Mouse (Mus musculus) thymus, postnatal 14 days (tissue): ENCODE measurements around the gene Orm1.
A peak's percentile ranks its signal among the peaks of the same experiment; 100 is the strongest.

ENCODE experiments used
- DNase-seq: peaks from one replicate; pipeline ENCODE4 v3.0.0; 2021

The Orm1 gene

DNA sequence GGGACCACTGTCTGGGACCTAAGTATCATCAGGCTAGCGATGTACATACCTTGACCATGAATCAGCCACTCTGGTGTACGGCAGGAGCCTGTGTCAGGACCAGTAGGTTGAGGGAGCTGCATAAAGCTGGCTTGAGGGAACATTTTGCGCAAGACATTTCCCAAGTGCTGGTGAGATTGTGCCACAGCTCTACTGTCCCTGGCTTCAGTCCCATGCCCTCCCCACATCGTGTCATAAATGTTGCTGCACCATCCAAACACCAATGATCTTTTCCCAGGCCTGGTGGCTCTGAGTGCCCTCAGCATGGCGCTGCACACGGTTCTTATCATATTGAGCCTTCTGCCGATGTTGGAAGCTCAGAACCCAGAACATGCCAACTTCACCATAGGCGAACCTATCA is at the start of gene Orm1:
Gene Orm1, plus strand, starts transcription at position 266 of the 400 bp plus-strand sequence.
- DNase-seq, result no peak

DNA sequence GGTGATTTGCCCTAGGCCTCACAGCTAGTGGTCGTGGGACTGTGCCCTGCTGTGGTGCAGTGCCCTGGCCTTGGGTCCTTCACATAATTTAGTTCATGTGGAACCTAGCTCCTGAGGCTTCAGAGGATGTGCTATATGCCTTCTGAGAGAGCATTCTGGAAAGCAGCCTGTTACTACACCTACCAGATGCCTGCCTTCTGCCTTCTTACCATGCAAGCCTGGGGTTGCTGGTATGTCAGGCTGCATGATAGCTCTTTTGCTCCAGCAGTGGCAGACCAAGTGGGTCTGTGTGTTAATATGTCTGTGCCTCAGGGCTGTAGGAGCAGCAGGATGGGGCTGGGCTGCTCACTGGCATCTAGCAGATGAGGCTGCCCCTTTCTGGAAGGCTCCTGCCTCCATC is 48.7 kb upstream of the Orm1 start:
- DNase-seq, result no peak

DNA sequence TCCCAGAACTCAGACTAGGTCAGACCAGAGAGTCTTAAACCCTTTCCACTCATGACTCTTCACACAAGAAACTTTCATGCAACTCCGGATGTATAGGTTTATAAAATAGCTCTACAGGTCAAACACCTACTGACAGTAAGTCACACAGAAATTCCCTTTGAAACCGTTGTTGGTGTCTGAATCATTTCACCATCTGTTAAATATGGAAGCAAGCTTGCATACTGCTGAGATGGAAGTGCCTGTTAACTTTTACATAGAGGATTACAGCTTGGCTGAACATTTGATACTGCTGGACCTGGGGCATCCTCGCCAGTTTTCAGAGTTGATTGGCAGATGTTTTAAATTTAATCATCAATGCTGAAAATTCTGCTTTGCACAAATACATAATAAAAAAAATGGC is 48.1 kb upstream of the Orm1 start:
- DNase-seq, result no peak

DNA sequence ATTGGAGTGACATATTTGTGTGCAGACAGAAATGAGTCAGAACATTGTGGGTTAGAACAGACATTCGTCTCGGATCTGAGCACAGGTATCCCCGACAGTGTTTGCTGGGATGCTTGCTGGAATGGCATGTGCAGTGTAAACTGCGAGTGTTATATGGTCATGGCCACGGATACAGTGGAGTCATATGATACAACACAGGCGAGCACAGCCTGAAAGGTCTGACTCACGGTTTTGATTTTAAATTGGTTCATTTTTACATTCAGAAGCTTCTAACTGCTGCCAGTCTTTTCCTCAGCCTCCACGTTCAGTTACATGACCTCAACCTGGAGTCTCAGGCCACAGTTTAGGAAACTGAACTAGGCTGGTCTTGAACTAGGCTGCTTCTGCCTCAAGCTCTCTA is 47.5 kb upstream of the Orm1 start:
- DNase-seq, result no peak

DNA sequence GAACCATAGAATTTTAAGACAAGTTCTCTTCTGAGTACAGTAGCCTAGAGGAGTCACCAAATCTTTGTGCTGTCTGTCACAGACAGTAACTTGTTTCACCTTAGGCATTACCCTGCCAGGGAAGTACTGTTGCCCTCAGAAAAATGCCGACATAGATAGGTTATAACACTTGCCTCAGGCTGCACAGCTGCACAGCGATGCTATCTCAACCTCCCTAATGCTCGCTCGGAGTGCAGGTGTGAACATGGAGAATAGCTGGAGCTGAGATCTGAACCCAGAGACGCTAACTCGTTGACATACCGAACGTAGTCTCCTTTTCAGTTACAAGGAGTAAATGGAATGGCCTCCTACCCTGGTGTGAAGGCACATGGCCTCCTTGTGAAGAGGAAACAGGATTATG is 46.2 kb upstream of the Orm1 start:
- peak; percentile 64 for DNase-seq

DNA sequence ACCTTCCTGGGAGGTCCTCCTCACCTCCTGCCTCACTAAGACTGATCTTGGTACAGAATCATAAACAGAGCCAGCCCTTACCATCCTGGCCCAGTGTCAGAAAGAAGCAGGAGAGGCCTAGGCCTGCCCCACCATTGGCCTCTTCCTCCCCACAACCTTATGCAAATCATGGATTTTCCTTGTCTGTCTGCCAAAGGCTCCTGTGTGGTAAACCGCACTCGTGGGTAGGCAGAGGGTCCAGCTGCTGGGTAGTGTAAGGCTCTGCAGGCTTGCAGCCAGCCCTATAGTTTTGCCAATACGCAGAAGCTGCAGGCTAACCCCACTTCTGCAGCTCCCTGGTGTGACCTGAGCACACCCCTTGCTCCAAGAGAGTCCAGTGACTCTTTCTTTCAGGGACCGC is 41.7 kb upstream of the Orm1 start:
- no peak for DNase-seq

DNA sequence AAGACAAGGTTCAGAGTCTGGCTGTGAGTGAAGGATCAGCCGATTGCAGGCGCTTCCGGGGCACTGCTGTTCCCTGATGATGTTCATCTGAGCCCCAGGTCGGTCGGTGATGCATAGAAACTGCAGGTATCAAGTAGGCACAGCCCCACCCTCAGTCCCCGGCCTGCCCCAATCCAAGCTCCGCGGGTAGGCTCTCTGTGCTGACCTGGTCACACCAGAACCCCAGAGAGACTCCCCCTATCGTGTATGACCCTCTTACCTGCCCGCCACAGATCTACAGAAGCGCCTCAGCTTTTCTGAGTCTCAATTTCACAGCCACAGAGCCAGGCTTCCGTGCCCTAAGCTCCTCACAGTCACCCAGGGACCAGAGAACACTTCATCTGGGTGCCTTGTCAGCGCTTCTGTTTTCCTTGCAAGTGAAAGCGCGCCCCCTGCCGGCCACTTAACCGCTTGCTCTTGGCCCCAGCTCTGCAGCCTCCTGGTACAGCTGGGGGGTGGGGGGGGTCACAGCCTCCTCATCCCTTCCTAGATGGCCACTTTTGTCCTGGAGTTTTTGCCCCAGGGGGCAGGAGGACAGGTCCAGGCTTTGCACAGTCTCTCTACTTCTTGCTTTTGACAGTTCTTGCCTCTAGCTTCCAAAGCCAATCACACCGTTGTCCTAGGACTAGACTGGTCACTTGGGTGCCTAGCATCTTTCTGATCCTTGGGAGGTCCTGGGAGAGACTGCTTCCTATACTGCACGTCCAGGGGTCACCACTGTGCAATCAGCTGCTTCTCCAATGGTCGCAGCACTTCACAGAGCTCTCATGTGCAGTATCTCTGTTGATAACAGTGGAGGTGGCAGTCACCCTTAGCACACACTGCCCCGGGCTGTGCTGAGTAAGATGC is 36.9 kb upstream of the Orm1 start:
- DNase-seq, result peak; percentile 94

DNA sequence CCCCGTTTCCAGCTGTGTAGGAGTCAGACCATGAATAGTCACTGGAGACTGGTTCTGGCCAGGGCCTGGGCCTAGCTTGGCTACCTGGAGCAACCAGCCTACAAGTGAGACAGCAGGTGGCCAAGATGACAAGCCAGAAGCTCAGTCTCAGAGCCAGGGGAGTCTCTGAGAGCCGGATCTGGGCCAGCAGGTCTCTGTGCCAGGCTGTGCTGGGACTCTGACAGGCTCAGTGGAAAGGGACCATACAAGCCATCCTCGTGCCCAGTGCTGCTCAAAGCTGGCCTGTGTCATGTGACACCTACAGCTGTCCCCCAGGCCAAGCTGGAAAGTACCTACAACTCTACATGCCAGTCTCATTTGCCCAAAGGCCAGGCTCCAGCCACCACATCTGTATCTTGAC is 36.0 kb upstream of the Orm1 start:
- DNase-seq, result no peak

DNA sequence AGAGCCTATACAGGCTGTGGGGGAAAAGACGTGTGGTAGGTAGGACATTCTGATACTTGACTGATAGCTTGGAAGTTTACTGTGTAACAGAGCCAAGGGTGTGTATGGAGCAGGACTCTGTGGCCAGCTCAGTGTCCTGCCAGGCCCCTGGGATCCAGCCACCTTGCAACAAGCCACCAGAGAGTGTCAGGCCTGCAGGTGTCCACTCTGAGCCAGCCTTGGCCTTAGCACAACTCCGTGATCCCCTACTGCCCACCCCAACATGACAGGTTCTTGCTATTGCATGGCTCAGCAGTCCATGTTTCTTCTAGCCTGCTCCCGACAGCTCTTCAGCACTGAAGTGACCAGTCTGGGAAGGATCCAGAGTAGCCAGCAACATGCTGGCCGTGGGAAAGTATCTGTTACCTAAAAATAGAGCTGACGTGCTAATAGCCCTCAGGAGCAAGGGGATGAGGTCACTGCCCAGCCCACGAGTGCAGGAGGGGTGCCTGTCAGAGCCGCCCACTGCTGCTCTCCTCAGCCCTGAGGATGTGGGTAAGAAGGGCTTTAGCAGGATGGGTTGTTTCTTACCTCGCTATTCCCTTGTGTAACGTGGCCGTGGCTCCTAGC is 34.0 kb upstream of the Orm1 start:
- no peak for DNase-seq

DNA sequence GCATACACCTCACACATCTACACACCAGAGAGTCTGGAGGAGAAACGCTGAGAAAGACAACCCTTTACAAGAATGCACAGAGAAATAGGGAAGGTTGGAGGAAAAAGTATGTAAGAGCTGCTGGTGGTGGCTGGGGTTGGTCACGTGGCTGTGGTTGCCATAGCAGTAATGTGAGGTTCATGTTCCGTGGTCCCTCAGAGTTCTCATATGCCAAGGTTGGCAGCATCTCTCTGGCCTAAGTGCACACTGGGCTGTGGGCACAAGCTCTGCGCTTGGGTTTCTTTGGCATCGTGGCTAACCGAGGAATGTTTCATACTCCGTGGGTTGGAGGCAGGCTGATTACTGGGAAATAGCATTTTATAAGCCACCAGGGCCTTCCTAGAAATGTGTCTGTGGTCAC is 32.9 kb upstream of the Orm1 start:
- DNase-seq, result no peak

DNA sequence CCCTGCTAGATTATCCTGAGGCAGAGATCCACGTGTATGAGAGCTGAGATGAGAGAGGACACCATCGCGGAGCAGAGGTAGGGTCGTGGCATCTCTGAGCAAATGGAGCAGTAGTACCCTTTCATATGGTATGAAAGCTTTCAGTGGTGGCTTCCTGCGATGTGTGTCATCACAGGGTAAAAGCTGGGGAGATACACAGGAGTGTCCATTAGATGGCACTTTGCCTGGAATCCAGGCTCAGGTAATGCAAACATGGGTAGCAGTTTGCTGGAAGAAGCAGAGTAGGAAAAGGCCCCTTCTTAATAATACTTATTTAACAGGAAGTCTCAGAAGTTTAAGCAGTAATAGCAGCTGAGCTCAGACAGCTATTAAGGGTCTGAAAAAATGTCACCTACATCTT is 30.3 kb upstream of the Orm1 start:
- DNase-seq, result no peak

DNA sequence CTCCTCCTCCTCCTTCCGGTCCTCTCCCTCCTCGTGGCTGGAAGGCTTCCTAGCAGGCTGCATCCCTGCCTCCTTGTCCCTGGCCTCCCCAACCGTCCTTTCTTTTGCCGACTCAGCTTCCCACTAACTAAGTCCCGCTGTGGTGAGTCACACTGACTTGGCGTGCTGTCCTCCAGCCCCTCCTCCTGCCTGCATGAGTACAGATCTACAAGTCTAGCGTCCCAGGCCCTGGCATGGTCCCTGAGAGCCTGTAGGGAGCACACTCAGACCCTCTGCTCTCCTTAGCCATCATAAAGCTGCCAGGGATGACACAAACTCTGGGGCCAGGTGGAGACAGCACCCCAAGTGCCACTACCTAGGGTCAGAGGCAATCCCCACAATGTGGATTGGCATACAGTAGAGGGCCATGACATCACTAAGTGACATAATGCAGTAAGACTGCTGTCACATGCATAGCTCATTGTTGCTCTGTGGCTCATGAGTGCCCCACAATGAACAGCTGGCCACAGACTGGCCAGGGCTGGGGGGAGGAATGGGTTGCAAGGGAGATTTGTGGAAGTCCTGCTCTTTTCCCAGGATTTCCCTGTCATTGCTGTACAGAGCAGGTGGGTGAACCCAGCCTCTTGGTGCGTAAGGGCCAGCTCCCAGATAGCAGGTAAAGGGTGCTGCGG is 28.1 kb upstream of the Orm1 start:
- no peak for DNase-seq

DNA sequence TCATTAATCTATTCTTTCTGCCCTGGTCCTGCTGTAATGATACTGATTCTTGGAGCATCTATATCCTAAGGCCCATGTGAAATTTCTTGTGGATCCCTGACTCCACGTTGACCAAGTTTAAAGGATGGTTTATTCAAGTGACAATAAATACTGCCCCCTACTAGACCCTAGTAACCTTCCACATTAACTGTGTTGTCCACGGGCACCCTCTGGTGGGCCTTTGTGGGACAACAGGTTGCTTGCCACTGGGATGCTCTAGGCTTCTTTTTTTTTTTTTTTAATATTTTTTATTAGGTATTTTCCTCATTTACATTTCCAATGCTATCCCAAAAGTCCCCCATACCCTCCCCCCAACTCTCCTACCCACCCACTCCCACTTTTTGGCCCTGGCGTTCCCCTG is 24.8 kb upstream of the Orm1 start:
- DNase-seq, result peak; percentile 77

DNA sequence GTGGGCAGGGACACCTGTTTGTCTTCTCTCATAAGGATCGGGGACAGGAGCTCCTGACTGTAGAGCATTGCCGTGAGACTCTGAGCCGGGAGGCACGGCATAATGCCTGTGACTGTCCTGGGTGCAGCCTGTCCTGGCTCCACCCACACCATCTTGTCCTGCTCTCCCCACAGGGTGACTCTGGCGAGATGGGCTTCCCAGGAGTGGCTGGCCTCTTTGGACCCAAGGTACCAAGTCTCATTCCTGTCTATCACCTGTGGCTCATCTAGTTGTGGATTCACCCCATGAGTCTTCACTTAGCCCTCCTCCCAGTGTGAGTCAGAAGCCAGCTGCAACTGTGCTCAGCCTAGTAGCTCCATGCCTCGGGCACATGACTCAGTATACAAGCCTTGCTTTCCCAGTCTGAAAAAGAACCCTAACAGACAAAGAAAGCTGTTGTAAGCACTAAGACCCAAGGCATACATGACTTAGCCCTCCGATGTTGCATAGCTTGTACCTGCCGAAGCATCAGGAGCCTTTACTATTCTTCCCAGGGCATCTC is 21.0 kb upstream of the Orm1 start:
- DNase-seq, result no peak

DNA sequence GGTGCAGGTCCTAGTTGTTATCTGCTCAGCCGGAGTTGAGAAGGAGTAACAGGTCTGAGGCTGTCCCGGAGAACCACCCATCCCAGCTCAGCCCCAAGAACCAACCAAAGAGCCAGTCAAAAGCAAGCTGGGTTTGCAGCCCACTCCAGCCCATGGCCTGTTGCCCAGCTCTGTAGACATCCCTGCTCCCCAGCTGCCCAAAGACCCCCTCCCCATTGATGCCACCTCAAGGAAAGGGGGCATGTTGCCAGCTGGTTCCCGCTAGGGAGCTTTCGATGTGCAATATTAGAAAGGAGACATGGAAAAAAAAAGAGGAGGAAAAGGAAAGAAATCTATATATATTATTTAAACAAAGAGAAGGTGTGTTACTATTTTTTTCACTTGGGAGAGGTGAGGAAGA is 11.0 kb upstream of the Orm1 start:
- DNase-seq, result no peak

DNA sequence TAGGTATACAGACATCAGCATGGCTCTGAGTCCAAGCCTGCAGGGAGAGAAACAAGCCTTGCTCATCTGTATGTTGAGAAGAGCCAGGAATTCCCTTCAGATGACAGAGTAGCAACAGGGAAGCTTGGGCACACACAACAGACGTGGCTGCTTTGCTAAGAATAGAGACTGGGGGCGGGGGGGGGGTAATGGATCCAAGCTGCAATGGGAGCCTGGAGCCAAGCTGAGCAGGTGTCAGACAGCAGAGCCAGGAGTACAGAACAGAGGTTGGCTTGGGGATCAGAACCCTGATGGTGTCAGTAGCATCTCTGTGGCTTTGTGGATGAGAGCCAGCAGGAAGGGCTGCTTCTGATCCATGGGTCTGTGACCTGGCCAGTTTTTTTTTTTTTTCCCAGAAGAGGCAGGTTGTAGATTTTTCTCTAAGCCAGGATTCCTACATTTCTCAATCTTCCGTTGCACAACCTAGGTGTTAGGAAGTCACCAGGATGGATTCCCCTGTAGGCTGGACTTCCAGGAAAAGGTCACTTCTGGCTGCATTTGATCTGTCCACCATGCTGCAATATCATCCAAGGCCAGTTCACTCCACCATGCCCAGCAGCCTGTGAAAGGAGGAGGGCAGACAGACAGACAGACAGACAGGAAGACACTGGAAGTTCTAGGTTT is 5.8 kb upstream of the Orm1 start:
- DNase-seq, result no peak

DNA sequence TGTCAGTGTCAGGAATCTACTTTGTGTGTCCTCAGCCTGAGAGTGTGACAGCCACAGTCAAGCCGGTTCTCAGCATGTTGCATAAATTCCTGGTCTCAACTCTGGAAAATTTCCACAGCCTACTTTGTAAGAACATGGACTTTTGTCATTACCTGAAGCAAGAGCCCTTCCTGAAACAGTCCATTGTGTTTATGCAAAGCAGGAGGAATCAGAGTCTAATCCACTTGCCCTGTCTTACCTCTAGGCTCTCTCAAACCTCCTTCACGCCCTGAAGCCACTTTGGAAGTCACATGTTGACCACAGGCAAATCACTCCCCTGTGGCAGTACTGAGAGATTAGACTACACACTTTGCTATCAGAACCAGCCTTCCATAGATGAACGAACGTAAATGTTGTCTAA is 1.9 kb upstream of the Orm1 start:
- no peak for DNase-seq

DNA sequence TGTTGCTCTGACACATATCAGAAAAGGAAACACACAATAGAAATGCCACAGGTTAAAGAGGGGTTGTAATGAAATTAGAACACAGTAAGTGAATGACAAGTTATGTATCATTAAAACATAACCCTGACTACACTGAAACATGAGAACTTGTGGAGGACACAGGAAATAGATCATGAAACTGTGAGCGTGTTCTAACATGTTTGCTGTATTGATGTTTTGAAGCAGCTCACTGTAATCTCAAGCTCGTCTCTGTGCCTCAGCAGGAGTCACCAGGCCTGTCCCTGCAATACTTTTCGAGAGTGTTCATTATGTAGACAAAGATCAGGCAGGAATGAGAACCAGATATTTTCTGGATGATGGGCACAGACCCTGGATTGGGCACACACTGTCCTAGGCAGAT is 752 bp upstream of the Orm1 start:
- no peak for DNase-seq

DNA sequence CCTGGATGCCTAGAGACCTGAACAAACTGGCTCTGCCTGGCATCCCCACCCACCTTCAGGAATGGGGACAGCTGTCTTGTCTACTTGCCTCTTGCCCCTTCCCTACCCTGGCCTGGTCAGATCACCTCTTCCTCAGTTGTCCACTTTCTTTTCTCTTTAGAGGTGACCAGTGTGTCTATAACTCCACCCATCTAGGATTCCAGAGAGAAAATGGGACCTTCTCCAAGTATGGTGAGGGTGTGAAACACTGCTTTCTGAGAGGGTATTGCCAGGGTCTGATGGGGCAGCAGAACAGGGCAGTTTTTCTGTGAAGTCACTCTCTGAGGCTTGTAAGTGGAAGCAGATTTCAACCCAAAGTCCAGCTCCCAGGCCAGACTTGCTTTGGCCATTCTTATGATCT is 901 bp downstream of the Orm1 start:
- no peak for DNase-seq

DNA sequence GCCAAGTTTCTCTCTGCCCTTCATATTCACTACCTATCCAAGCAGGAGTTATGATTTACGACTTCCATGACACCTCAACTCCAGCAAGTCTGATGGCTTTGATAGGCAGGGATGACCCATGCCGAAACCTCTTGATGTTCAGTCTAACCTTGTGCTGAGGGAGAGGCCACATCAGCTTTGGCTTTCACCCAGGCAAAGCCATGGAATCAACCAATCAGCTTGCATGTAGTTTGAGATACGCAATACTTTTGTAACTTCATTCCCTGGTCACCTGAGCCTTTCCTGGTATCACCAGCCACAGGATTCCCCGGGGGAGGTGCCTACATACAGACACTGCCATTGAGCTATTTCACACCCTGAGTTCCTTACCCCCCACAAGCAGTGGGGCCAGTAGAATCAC is 2.3 kb downstream of the Orm1 start:
- DNase-seq, result no peak

DNA sequence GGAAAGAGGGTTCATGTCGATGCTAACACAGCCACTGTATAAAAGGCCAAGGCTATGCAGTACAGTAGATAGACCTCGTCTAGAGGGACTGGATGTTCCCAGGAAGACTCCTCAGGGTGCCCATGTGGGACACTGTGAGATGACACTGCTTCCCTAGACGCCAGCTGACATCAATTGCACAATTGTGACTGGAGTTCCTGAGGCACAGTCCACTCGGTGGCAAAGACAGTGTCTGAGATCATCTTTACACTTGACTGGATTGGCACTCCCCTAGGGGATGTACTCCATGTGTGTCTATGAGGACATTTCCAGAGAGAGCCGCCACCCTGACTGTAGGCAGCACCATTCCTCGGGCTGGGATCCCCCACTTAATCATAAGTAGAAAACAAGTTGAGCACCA is 4.2 kb downstream of the Orm1 start:
- no peak for DNase-seq

DNA sequence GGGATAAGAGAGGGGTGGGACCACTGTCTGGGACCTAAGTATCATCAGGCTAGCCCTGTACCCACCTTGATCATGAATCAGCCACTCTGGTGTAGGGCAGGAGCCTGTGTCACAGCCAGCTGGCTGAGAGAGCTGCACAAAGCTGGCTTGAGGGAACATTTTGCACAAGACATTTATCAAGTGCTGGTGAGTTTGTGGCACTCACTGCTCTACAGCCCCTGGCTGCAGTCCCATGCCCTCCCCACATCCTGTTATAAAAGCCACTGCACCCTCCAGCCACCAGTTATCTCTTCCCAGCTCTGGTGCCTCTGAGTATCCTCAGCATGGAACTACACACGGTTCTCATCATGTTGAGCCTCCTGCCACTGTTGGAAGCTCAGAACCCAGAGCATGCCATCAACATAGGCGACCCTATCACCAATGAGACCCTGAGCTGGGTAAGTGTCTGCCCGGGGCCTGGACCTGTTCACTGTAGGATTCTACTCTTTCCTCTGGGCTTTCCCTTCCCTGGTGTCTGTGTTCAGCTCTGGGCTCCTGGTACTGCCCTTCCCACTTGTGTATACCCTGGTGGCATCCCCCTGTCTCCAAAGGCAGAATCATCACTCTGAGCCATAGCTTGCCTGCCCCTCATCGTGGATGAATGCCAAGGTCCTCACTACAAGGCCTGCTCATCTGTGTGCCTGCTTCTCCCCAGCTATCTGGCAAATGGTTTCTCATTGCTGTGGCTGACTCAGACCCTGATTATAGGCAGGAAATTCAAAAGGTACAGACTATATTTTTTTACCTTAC is 11.7 kb downstream of the Orm1 start, which contains the start of gene Orm3:
Gene Orm3, plus strand, starts transcription at position 286 of the 789 bp plus-strand sequence.
- DNase-seq, result no peak
